11 mouse cellular contexts compared by ENCODE assay signal in the genomic region with DNA sequence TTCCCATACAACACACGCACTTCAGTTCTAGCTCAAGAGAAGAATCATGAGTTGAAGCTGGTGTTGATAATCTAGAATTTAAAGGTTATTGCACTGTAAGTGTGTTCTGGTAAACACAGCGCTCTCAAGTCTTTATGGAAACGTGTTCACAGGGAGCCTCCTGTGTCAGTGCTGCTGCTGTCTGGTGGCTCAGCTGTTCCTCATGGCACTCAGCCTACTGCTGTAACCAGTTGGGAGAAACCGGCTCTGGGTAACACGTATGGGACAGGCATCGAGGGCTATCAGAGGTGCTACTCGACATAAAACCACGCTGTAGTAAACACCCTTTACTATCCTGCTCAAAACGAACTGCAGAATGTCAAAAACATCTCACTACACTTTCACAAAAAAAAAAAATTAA. TPM values are rescaled to one million over a fixed set of nuclear protein-coding genes. Genes with fewer than 3 reads are reported as not detected.
DNase-seq lines count a peak whose midpoint lies in the region; ATAC-seq and TF ChIP-seq lines count a peak whose summit lies in the region.
"Had no signal": no experiment of that assay in that cellular context is flagged by ENCODE, and none has a peak within 500 bp of the region (broad histone marks: within the 10 kb centered on the region; RNA-seq: fewer than 3 reads in every experiment).

No protein-coding gene starts in this region.

- no peaks in the 10 kb centered on the region for H3K27me3 ChIP-seq in liver, embryonic 11.5 days (replicated peaks; ENCODE audit: control insufficient read depth, insufficient read depth, low read length)
- no peaks in the 10 kb centered on the region for H3K27me3 ChIP-seq in liver, postnatal 0 days (ENCODE audit: insufficient read depth, low read length)
- no peaks in the 10 kb centered on the region for H3K27me3 ChIP-seq in forebrain, embryonic 16.5 days (replicated peaks; ENCODE audit: control insufficient read depth, insufficient read depth, low read length)
- H3K27me3 ChIP-seq in thymus, adult 2 months (ENCODE audit: control insufficient read depth, insufficient read depth, low read length): no peaks in the 10 kb centered on the region
- H3K27me3 ChIP-seq: CH12.LX; limb, embryonic 15.5 days; megakaryocyte, embryonic 14.5 days had no signal

- no peaks in the 10 kb centered on the region for H3K9me3 ChIP-seq in liver, embryonic 11.5 days (ENCODE audit: control insufficient read depth, low read length)
- no peaks in the 10 kb centered on the region for H3K9me3 ChIP-seq in liver, postnatal 0 days (ENCODE audit: low read length)
- no peaks in the 10 kb centered on the region for H3K9me3 ChIP-seq in forebrain, embryonic 16.5 days (ENCODE audit: control insufficient read depth, low read length)
- H3K9me3 ChIP-seq: limb, embryonic 15.5 days; megakaryocyte, embryonic 14.5 days had no signal

- WGBS in liver, embryonic 11.5 days: 82% methylated on average over 9 of the region's 9 CpGs
- 81% methylated on average over 9 of the region's 9 CpGs for WGBS in liver, postnatal 0 days (ENCODE audit: insufficient replicate concordance)
- WGBS in forebrain, embryonic 16.5 days: 47% methylated on average over 9 of the region's 9 CpGs
- WGBS in thymus, adult 2 months: 98% methylated on average over 9 of the region's 9 CpGs

- no peak overlapping the region for H3K4me3 ChIP-seq in liver, embryonic 11.5 days (ENCODE audit: low read depth, low read length)
- H3K4me3 ChIP-seq in liver, postnatal 0 days (ENCODE audit: low read depth, low read length): no peak overlapping the region
- H3K4me3 ChIP-seq in forebrain, embryonic 16.5 days (replicated peaks; ENCODE audit: low read length): no peak overlapping the region
- H3K4me3 ChIP-seq in thymus, adult 2 months (ENCODE audit: control insufficient read depth, insufficient read depth, low read length): no peak overlapping the region
- H3K4me3 ChIP-seq: limb, embryonic 15.5 days; megakaryocyte, embryonic 14.5 days had no signal

- no peak overlapping the region for H3K4me2 ChIP-seq in liver, embryonic 11.5 days
- H3K4me2 ChIP-seq in liver, postnatal 0 days (ENCODE audit: low read depth, low read length): no peak overlapping the region
- H3K4me2 ChIP-seq in forebrain, embryonic 16.5 days (ENCODE audit: low read length): no peak overlapping the region
- H3K4me2 ChIP-seq: limb, embryonic 15.5 days had no signal

- no peak overlapping the region for H3K9ac ChIP-seq in liver, embryonic 11.5 days (ENCODE audit: low read depth, low read length)
- no peak overlapping the region for H3K9ac ChIP-seq in liver, postnatal 0 days (replicated peaks)
- no peak overlapping the region for H3K9ac ChIP-seq in forebrain, embryonic 16.5 days (replicated peaks; ENCODE audit: low read depth, low read length)
- H3K9ac ChIP-seq: limb, embryonic 15.5 days had no signal

- no peak for TF ChIP-seq CTCF in liver, postnatal 0 days (IDR thresholded peaks at IDR 0.05; ENCODE audit: low read depth)
- TF ChIP-seq CTCF in thymus, adult 2 months (IDR thresholded peaks at IDR 0.05; ENCODE audit: borderline replicate concordance, control insufficient read depth, extremely low read depth, insufficient read depth, low read length, poor library complexity): no peak

- DNase-seq in gastrocnemius, adult 18-20 months (ENCODE audit: low spot score): peak; percentile 34
- no peak for DNase-seq in gastrocnemius, postnatal 25 days
- peak; percentile 24 for DNase-seq in liver, embryonic 11.5 days (ENCODE audit: low spot score)
- DNase-seq in liver, postnatal 0 days: no peak
- DNase-seq in layer of hippocampus, adult 9-11 months: peak; percentile 30
- no peak for DNase-seq in urinary bladder, adult 18-20 months (ENCODE audit: low spot score in 2 of 2)
- DNase-seq in thymus, adult 2 months: no peak

- no peak for ATAC-seq in liver, embryonic 11.5 days (replicated peaks; ENCODE audit: low FRiP score)
- no peak for ATAC-seq in liver, postnatal 0 days
- peak; percentile 84 for ATAC-seq in forebrain, embryonic 16.5 days

- H3K4me1 ChIP-seq in liver, embryonic 11.5 days (replicated peaks; ENCODE audit: control insufficient read depth, insufficient read depth, low read length): peaks cover 5% of the 10 kb centered on the region; the same call in 1 of the 2 replicates
- no peaks in the 10 kb centered on the region for H3K4me1 ChIP-seq in liver, postnatal 0 days (ENCODE audit: insufficient read depth)
- peaks cover 20% of the 10 kb centered on the region for H3K4me1 ChIP-seq in forebrain, embryonic 16.5 days (replicated peaks; ENCODE audit: control insufficient read depth, insufficient read depth, low read length)
- peaks cover 4% of the 10 kb centered on the region for H3K4me1 ChIP-seq in thymus, adult 2 months (replicated peaks; ENCODE audit: control insufficient read depth, insufficient read depth, low read length)
- H3K4me1 ChIP-seq: limb, embryonic 15.5 days had no signal

- no peaks in the 10 kb centered on the region for H3K36me3 ChIP-seq in liver, embryonic 11.5 days (ENCODE audit: control insufficient read depth, insufficient read depth, low read length)
- H3K36me3 ChIP-seq in liver, postnatal 0 days (replicated peaks; ENCODE audit: insufficient read depth, low read length): 0 out of 2 replicates have a peak, but pooled peaks cover 5% of the 10 kb centered on the region
- no peaks in the 10 kb centered on the region for H3K36me3 ChIP-seq in forebrain, embryonic 16.5 days (ENCODE audit: control insufficient read depth, insufficient read depth)
- peaks cover 4% of the 10 kb centered on the region for H3K36me3 ChIP-seq in thymus, adult 2 months (ENCODE audit: control insufficient read depth, insufficient read depth, low read length)
- H3K36me3 ChIP-seq: limb, embryonic 15.5 days had no signal

- TF ChIP-seq EP300 in liver, postnatal 0 days (IDR thresholded peaks at IDR 0.05; ENCODE audit: low read depth): no peak

- TF ChIP-seq POLR2A in thymus, adult 2 months (IDR thresholded peaks at IDR 0.05; ENCODE audit: control insufficient read depth, extremely low read depth, insufficient read depth, low read length, poor library complexity): no peak

- H3K27ac ChIP-seq in liver, embryonic 11.5 days (ENCODE audit: low read depth, low read length): no peak overlapping the region
- H3K27ac ChIP-seq in liver, postnatal 0 days (ENCODE audit: low read depth): no peak overlapping the region
- no peak overlapping the region for H3K27ac ChIP-seq in forebrain, embryonic 16.5 days (ENCODE audit: low read length)
- no peak overlapping the region for H3K27ac ChIP-seq in thymus, adult 2 months (ENCODE audit: control insufficient read depth, insufficient read depth, low read length)
- H3K27ac ChIP-seq: limb, embryonic 15.5 days had no signal

RNA-seq across cellular contexts. Expression of a gene that starts 35.9 kb away (rescaled TPM):
- total RNA-seq in gastrocnemius, adult 18-20 months (2021): 1 to 10 TPM; 4.2 to 5.1 TPM
- total RNA-seq in gastrocnemius, postnatal 25 days (2021): 1 to 10 TPM; 4.5 to 5.3 TPM
- polyA plus RNA-seq in liver, embryonic 11.5 days (2014; fragmentation: Nextera tagmentation; extraction: Ambion mirVana): 34.6 and 39.0 TPM in 2 replicates
- 10.8 and 11.8 TPM in 2 replicates for polyA plus RNA-seq in liver, postnatal 0 days (2015; fragmentation: Nextera tagmentation; extraction: Ambion mirVana)
- polyA plus RNA-seq in forebrain, embryonic 16.5 days (2015; fragmentation: Nextera tagmentation; extraction: Ambion mirVana): 37.2 and 43.3 TPM in 2 replicates
- 10.2 and 12.0 TPM in 2 replicates for polyA plus RNA-seq in thymus, adult 2 months (2012; rRNA removed)

RNA-seq across cellular contexts. Expression of a gene that starts 36.1 kb away (rescaled TPM):
- 1 to 10 TPM; 4.3 to 5.4 TPM for total RNA-seq in gastrocnemius, adult 18-20 months (2021)
- total RNA-seq in gastrocnemius, postnatal 25 days (2021): 1 to 10 TPM; 5.8 to 6.1 TPM
- 21.9 and 24.1 TPM in 2 replicates for polyA plus RNA-seq in liver, embryonic 11.5 days (2014; fragmentation: Nextera tagmentation; extraction: Ambion mirVana)
- polyA plus RNA-seq in liver, postnatal 0 days (2015; fragmentation: Nextera tagmentation; extraction: Ambion mirVana): 3.8 and 4.0 TPM in 2 replicates
- polyA plus RNA-seq in forebrain, embryonic 16.5 days (2015; fragmentation: Nextera tagmentation; extraction: Ambion mirVana): 15.3 and 15.4 TPM in 2 replicates
- polyA plus RNA-seq in thymus, adult 2 months (2012; rRNA removed): 17.2 and 18.9 TPM in 2 replicates

Comparison
In these comparisons a context has a peak if more than half of its experiments do, and no peak if none do; other contexts are left out.
1. DNase-seq: peak in gastrocnemius, adult 18-20 months (single experiment), liver, embryonic 11.5 days (single experiment) and layer of hippocampus, adult 9-11 months (single experiment); none in gastrocnemius, postnatal 25 days (single experiment), liver, postnatal 0 days (single experiment), urinary bladder, adult 18-20 months (0 of 2) and thymus, adult 2 months (single experiment).